Mouse (Mus musculus): ENCODE measurements around the gene Nr3c2.

DNA sequence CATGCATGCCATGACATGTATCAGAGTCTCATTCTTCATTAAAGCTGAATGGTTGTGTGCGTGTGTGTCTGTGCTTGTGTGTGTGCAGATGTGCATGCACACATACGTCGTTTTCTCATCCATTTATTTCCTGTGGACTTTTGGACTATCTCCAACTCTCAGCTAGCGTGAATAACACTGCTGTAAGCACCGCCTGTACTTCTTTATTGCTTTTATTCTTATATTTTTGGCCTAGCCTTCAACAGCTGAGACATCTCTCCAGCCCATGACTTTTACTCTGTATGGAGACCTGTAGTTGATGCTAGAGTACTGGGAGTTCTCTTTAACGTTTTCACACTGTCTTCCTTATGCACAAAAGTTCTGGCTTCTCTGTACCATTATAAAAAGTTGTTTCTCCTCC is 332.6 kb downstream of the Nr3c2 start:
- TF ChIP-seq GATA1 (IDR thresholded peaks at IDR 0.05; ENCODE audit: low read length): no peak
- no peak for TF ChIP-seq TAL1 (IDR thresholded peaks at IDR 0.05; ENCODE audit: low read length)

Data from erythroblast, embryonic 14.5 days (primary cell).